Mouse (Mus musculus) kidney, postnatal 0 days (tissue): ENCODE results near the gene Gas6. TPM values are rescaled to one million over a fixed set of nuclear protein-coding genes. Genes with fewer than 3 reads are reported as not detected.

ENCODE experiments used
- ATAC-seq: fragments of 200-750 bp; cut with Nextera tagmentation; replicated peaks from 2 replicates; pipeline ENCODE4 v1.8.0; 2017; ENCODE audit warnings: low read depth, moderate number of reproducible peaks, moderate TSS enrichment, moderate library complexity; ENCODE audit not compliant: low FRiP score
- DNase-seq: peaks from one replicate; pipeline ENCODE4 v3.0.0-alpha.2; 2016; ENCODE audit warnings: low spot score
- H3K27ac ChIP-seq: fragments of 300-500 bp; sonication (generic); 2 replicates; pipeline ENCODE4 v1.5.1; 2014; ENCODE audit warnings: mild to moderate bottlenecking
- H3K27me3 ChIP-seq: fragments of 300-500 bp; sonication (generic); 2 replicates; pipeline ENCODE4 v1.6.1; 2014; ENCODE audit warnings: low read length, mixed read lengths; ENCODE audit not compliant: insufficient read depth
- H3K36me3 ChIP-seq: fragments of 300-500 bp; sonication (generic); 2 replicates; pipeline ENCODE4 v1.6.1; 2014; ENCODE audit warnings: low read length, mixed read lengths; ENCODE audit not compliant: insufficient read depth
- H3K4me1 ChIP-seq: fragments of 300-500 bp; sonication (generic); replicated peaks from 2 replicates; pipeline ENCODE4 v1.6.1; 2014; ENCODE audit warnings: antibody characterized with exemption, low read length, mixed read lengths; ENCODE audit not compliant: insufficient read depth
- H3K4me2 ChIP-seq: fragments of 300-500 bp; sonication (generic); 2 replicates; pipeline ENCODE4 v1.6.1; 2014; ENCODE audit warnings: mild to moderate bottlenecking, low read length, moderate library complexity, mixed read lengths
- H3K4me3 ChIP-seq: fragments of 300-500 bp; sonication (generic); replicated peaks from 2 replicates; pipeline ENCODE4 v1.5.1; 2014; ENCODE audit warnings: low read depth, low read length
- H3K9ac ChIP-seq: fragments of 300-500 bp; sonication (generic); 2 replicates; pipeline ENCODE4 v1.6.1; 2014; ENCODE audit warnings: low read depth, low read length
- H3K9me3 ChIP-seq: fragments of 300-500 bp; sonication (generic); replicated peaks from 2 replicates; pipeline ENCODE4 v1.6.1; 2016; ENCODE audit warnings: low read length, inconsistent platforms, mixed read lengths
- CTCF ChIP-seq: IDR thresholded peaks from 2 replicates; pipeline ENCODE4 v1.5.1; 2016; ENCODE audit warnings: antibody characterized with exemption, low read depth, mild to moderate bottlenecking, moderate library complexity
- WGBS: fragments of 180-500 bp; shearing (Covaris S2); extraction: QIAGEN DNeasy Blood & Tissue Kit; methylation state at CpG from one replicate; pipeline ENCODE4 v1.1.7; 2014; 5-methylcytosine and 5-hydroxymethylcytosine counted together
- polyA plus RNA-seq: library from polyadenylated mRNA; unstranded; fragments of >200 nt; fragmentation: Nextera tagmentation; extraction: Ambion mirVana; gene quantifications from 2 replicates; pipeline ENCODE4 v1.2.1, GENCODE M21; 2015

Gas6 gene
- polyA plus RNA-seq, 1 experiment from 2014 or later, result 153 TPM

DNA sequence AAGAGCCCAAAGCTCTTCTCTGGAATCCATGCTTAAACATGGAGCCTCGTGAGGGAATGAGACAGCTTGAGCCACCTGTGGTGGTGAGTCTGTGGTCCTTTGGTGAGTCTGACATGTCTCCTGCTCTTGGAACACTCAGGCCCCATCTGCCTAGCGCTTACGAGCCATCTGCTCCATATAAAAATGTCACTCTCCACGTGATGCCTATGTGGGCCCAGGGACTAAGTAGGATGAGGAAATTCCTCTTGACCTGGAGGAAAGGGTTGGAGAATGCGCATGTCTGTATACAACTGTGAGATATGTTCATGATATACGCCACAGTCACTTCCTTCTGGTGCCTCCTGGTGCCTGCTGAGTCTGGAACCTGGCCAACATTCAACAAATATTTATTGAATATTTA lies 18.4 kb upstream of the Gas6 start:
- H3K4me3 ChIP-seq, result no peak overlapping the region
- TF ChIP-seq CTCF, result no peak
- H3K36me3 ChIP-seq, result no peaks in the 10 kb centered on the region
- no peaks in the 10 kb centered on the region for H3K9me3 ChIP-seq
- H3K9ac ChIP-seq, result no peak overlapping the region
- H3K4me2 ChIP-seq, result no peak overlapping the region
- H3K27me3 ChIP-seq, result no peaks in the 10 kb centered on the region
- ATAC-seq, result no peak
- WGBS, result 52% methylated on average over 6 of the region's 6 CpGs
- no peak overlapping the region for H3K27ac ChIP-seq
- DNase-seq, result no peak
- H3K4me1 ChIP-seq, result no peaks in the 10 kb centered on the region

DNA sequence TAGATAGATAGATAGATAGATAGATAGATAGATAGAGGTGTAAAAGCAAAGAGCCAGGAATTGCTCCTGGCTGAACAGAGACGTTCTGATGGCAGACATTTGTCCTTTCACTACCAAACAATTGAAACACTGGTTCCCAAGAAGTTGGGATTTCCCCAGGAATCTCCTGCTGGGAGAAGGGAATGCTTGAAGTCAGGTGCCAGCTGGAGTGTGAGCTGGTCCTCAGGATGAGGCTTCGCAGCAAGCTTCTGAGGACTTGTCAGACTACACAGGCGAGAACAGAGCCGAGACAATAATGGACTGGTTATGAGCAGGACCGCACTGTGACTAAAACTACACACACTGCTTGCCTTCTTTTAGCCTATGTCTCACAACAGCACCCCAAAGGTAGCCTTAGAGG lies 17.7 kb upstream of the Gas6 start:
- Histone ChIP-seq H3K4me3 (no peak overlapping the region), H3K27me3 (no peaks in the 10 kb centered on the region), H3K9me3 (no peaks in the 10 kb centered on the region), H3K27ac (no peak overlapping the region), H3K4me1 (no peaks in the 10 kb centered on the region), H3K9ac (no peak overlapping the region), H3K36me3 (no peaks in the 10 kb centered on the region), H3K4me2 (no peak overlapping the region)
- ATAC-seq, result no peak
- TF ChIP-seq CTCF, result no peak
- no peak for DNase-seq
- 84% methylated on average over 5 of the region's 5 CpGs for WGBS

DNA sequence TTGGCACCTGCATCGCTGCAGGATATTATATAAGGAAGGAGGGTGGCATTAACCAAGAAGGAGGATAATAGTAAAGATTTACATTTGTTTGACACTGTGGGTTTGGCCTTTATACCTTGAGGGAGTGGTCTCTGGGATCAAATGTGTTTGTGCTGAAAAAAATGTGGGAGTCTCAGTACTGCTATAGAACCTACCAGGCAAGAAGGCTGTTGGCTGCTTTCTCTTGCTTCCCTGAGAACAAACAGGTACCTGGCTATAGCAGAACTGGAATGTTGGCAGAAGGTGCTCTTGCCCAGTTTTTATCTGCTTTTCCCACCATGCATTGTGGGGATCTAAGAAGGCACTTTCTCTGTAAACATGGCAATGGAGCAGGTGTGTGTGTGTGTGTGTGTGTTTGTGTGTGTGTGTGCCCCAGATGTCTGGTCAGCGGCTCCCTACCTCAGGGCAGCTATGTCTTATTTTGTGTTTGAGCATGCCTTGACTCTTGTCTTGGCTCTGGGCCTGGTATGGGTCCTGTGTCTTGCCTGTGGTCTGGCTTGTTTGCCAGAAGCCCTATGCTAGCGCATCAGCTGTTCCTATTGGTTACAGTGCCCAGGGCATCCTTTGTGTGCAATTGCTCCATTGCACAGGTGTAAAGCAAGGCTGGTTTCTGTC lies 13.1 kb upstream of the Gas6 start:
- no peak for DNase-seq
- ATAC-seq, result no peak
- peak overlapping the region; percentile 70 for H3K27ac ChIP-seq

DNA sequence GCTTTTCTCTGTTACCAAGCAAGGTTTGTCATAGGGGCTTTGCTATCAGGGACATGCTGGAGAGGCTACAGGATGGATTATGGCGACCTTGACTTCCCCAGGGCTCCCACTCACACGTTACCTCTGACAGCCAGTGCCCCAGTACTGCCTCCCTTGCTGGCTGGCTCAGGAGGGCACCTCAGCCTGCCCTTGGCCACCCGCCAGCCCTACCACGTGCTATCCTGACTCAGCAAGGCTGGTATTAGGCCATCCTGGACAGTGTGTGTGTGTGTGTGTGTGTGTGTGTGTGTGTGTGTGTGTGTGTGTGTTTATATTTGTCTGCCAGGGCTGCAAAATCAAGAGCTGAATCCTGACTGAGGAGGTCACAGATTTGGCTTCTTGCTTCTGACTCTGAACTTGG lies 12.6 kb upstream of the Gas6 start:
- WGBS, result 20% methylated on average over 4 of the region's 4 CpGs
- DNase-seq, result no peak

More for the DNA sequence above, 13.1 kb upstream of the Gas6 start:
- no peaks in the 10 kb centered on the region for H3K36me3 ChIP-seq
- no peak overlapping the region for H3K4me3 ChIP-seq
- TF ChIP-seq CTCF, result no peak
- no peaks in the 10 kb centered on the region for H3K27me3 ChIP-seq
- H3K4me2 ChIP-seq, result no peak overlapping the region
- H3K4me1 ChIP-seq, result peaks cover 11% of the 10 kb centered on the region; the same call in 1 of the 2 replicates
- 66% methylated on average over 3 of the region's 3 CpGs for WGBS
- no peaks in the 10 kb centered on the region for H3K9me3 ChIP-seq
- H3K9ac ChIP-seq, result no peak overlapping the region

DNA sequence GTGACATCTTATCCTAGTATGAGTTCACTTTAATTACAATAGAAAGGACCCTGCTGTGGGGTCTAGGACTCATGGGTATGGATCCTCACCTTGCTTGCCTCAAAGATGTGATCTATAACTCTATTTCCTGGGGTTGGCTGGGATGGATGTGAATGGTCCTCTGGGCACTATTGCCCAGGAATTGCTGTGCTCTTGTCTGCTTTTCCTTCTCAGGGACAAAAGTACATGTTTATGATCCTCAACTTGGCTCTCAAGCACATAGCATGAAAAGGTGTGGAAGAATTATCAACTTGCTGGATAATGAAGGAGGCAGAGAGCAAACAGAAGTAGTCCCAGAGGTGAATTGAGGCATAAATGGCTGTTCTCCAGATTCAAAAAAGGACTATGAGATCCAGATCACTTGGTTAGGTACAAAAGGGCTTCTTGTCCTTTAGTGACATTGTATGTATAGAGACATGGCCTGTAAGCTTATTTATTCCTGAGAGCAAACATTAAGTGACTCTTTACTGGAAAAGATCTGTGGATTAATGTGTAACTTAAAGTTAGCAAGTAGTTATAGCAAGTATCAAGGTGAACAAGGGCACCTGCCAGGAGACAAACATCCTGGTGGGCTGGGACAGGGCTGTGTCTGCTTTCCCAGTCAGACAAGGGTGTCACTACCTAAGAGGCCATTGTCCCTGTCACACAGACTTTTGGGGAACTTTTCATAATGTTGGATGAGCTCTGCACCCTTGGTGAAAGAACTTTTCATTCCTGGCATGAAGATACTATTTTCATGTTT lies 10.8 kb upstream of the Gas6 start:
- ATAC-seq (peak; percentile 50), DNase-seq (no peak)
- Histone ChIP-seq H3K9me3 (no peaks in the 10 kb centered on the region), H3K9ac (no peak overlapping the region), H3K4me1 (peaks cover 11% of the 10 kb centered on the region; the same call in 1 of the 2 replicates), H3K4me2 (no peak overlapping the region), H3K27me3 (no peaks in the 10 kb centered on the region), H3K27ac (peak overlapping the region; percentile 85), H3K36me3 (no peaks in the 10 kb centered on the region), H3K4me3 (no peak overlapping the region)
- TF ChIP-seq CTCF, result no peak

More for the DNA sequence above, 12.6 kb upstream of the Gas6 start:
- peak; percentile 93 for ATAC-seq
- no peak overlapping the region for H3K4me3 ChIP-seq
- H3K36me3 ChIP-seq, result no peaks in the 10 kb centered on the region
- H3K27me3 ChIP-seq, result no peaks in the 10 kb centered on the region
- no peak for TF ChIP-seq CTCF
- H3K9ac ChIP-seq, result no peak overlapping the region
- H3K4me1 ChIP-seq, result peaks cover 11% of the 10 kb centered on the region; the same call in 1 of the 2 replicates
- H3K27ac ChIP-seq, result peak overlapping the region; percentile 85
- no peak overlapping the region for H3K4me2 ChIP-seq
- H3K9me3 ChIP-seq, result no peaks in the 10 kb centered on the region

DNA sequence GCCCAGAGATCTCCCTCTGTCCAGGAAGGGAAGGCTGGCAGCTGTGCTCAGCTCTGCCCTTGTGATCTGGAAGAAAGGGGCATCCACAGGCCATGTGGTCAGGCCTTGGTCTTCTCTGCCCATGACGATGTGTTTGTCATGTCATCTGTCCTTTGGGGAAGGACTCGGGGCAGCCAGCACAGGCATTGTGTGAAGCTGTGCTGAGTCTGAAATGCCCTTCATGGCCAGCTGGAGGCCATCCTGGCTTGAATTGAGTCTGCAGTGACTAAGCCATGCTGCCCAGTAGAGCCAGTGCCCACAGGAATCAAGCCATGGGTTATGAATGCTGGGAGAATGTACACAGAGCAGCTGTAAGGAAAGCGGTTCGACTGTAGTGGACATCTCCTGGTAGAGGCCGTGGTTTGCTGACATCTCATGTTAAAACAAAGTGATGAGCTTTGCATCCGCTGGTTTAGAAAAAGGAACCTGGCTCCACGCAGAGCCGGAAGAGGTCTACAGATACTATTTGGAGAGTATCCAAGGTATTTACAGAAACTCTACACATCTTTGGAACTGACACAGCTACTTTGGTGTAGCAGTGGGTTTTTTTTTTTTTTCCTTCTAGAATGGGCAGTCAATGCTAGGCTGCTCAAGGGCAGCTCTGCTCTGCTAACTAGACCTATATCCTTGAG lies 9.8 kb upstream of the Gas6 start:
- Histone ChIP-seq H3K4me2 (no peak overlapping the region), H3K27me3 (no peaks in the 10 kb centered on the region), H3K9me3 (no peaks in the 10 kb centered on the region), H3K9ac (no peak overlapping the region), H3K4me1 (peaks cover 11% of the 10 kb centered on the region; the same call in 1 of the 2 replicates), H3K36me3 (no peaks in the 10 kb centered on the region), H3K4me3 (no peak overlapping the region), H3K27ac (peak overlapping the region; percentile 85)
- DNase-seq (no peak), ATAC-seq (no peak)
- WGBS, result 77% methylated on average over 8 of the region's 8 CpGs
- TF ChIP-seq CTCF, result no peak
